ENCODE assay signal across 26 mouse cellular contexts in genomic region chr2:20209359-20209758, GRCm38 (mm10).
DNase-seq lines count a peak whose midpoint lies in the region; TF ChIP-seq lines count a peak whose summit lies in the region.
"Had no signal": no experiment of that assay in that cellular context is flagged by ENCODE, and none has a peak within 500 bp of the region (broad histone marks: within the 10 kb centered on the region; RNA-seq: fewer than 3 reads in every experiment).

No protein-coding gene starts in this region.

- dilution Hi-C loops in CH12.LX (cut with MboI; ENCODE audit: extremely low pct_ligation_motif_present, extremely low pct_unique_long_range_greater_than_20kb, low sequenced_read_pairs): no loop called here

- DNase-seq in CH12.LX (ENCODE audit: extremely low read depth) (peak; percentile 86), ES-CJ7 (ENCODE audit: low read depth, low spot score) (peak; percentile 96), NIH3T3 (ENCODE audit: low read depth) (peak; percentile 46), ZHBTc4 (ENCODE audit: low read depth, low spot score) (peak; percentile 95)
- no peak for DNase-seq in retina, embryonic 14.5 days (ENCODE audit: low spot score)
- no peak for DNase-seq in frontal cortex, postnatal 25 days (ENCODE audit: low spot score in 2 of 2)
- DNase-seq in thymus, postnatal 25 days: no peak
- DNase-seq in cerebellum, adult 2 months: no peak
- DNase-seq: adrenal gland, postnatal 10 days; adrenal gland, postnatal 36 days; B cell, adult 2 months; cerebellum, adult 18-20 months; cerebellum, adult 9-11 months; forebrain, postnatal 0 days; gastrocnemius, postnatal 25 days; heart, postnatal 36 days; kidney, adult 11 months; kidney, adult 8-10 months had no signal

- no peak overlapping the region for H3K27ac ChIP-seq in CH12.LX (ENCODE audit: insufficient read depth, low read depth)
- H3K27ac ChIP-seq in cerebellum, adult 2 months (ENCODE audit: insufficient read depth, low read length): no peak overlapping the region
- H3K27ac ChIP-seq: embryonic facial prominence, embryonic 12.5 days; embryonic facial prominence, embryonic 15.5 days; heart, adult 2 months; heart, embryonic 10.5 days; heart, embryonic 13.5 days; hindbrain, embryonic 10.5 days; hindbrain, embryonic 13.5 days; intestine, embryonic 15.5 days had no signal

- peaks cover 0 to 27% of the 10 kb centered on the region in 2 experiments; a peak in 2 of 4 replicates for H3K4me1 ChIP-seq in CH12.LX (ENCODE audit: control insufficient read depth in 1 of 2, insufficient read depth in 2 of 2)
- no peaks in the 10 kb centered on the region for H3K4me1 ChIP-seq in cerebellum, adult 2 months (ENCODE audit: control insufficient read depth, insufficient read depth, low read length)
- H3K4me1 ChIP-seq: embryonic facial prominence, embryonic 12.5 days; embryonic facial prominence, embryonic 15.5 days; heart, embryonic 10.5 days; hindbrain, embryonic 10.5 days; hindbrain, embryonic 13.5 days; intestine, embryonic 15.5 days had no signal

- TF ChIP-seq RAD21 in CH12.LX (IDR thresholded peaks at IDR 0.05; ENCODE audit: low read depth, low read length): no peak

- peak overlapping the region in 1 of 3 experiments; percentile 20 for H3K4me3 ChIP-seq in CH12.LX (replicated peaks in 1 of 3; ENCODE audit: low read depth in 2 of 3, low read length in 2 of 3, poor library complexity in 1 of 3)
- H3K4me3 ChIP-seq in cerebellum, adult 2 months (replicated peaks; ENCODE audit: insufficient read depth, low read depth, low read length): no peak overlapping the region
- H3K4me3 ChIP-seq: embryonic facial prominence, embryonic 12.5 days; embryonic facial prominence, embryonic 15.5 days; heart, adult 2 months; heart, embryonic 10.5 days; heart, embryonic 13.5 days; hindbrain, embryonic 10.5 days; hindbrain, embryonic 13.5 days; intestine, embryonic 15.5 days had no signal

- TF ChIP-seq POLR2A in CH12.LX (IDR thresholded peaks at IDR 0.05; ENCODE audit: low read depth, low read length): peak; percentile 59
- TF ChIP-seq POLR2A in cerebellum, adult 2 months (IDR thresholded peaks at IDR 0.05; ENCODE audit: borderline replicate concordance, insufficient read depth, low read length): no peak

- no peak overlapping the region for H3K9ac ChIP-seq in CH12.LX (ENCODE audit: insufficient read depth, low read depth)
- H3K9ac ChIP-seq: embryonic facial prominence, embryonic 12.5 days; embryonic facial prominence, embryonic 15.5 days; forebrain, postnatal 0 days; heart, embryonic 13.5 days; hindbrain, embryonic 13.5 days; intestine, embryonic 15.5 days had no signal

- H3K36me3 ChIP-seq in CH12.LX (replicated peaks in 1 of 2; ENCODE audit: control insufficient read depth in 1 of 2, insufficient read depth in 1 of 2, low read length in 1 of 2): no peaks in the 10 kb centered on the region
- H3K36me3 ChIP-seq: embryonic facial prominence, embryonic 12.5 days; embryonic facial prominence, embryonic 15.5 days; heart, embryonic 10.5 days; heart, embryonic 13.5 days; hindbrain, embryonic 10.5 days; hindbrain, embryonic 13.5 days; intestine, embryonic 15.5 days had no signal

- no peaks in the 10 kb centered on the region for H3K79me2 ChIP-seq in CH12.LX (replicated peaks; ENCODE audit: control insufficient read depth, extremely low read depth, insufficient read depth, poor library complexity, severe bottlenecking)

- TF ChIP-seq CTCF in CH12.LX (conservative IDR thresholded peaks at IDR 0.05 in 1 of 2, IDR thresholded peaks at IDR 0.05 in 1 of 2; ENCODE audit: low read depth in 2 of 2, low read length in 2 of 2): no peak
- no peak for TF ChIP-seq CTCF in cerebellum, adult 2 months (IDR thresholded peaks at IDR 0.05; ENCODE audit: borderline replicate concordance, insufficient read depth, low read depth, low read length)

- TF ChIP-seq EP300 in CH12.LX (IDR thresholded peaks at IDR 0.05; ENCODE audit: low read length): peak; percentile 70

- WGBS in cerebellum, adult 2 months: 71% methylated on average over 4 of the region's 4 CpGs

- in situ Hi-C loops in CH12.LX (cut with MboI; ENCODE audit: low pct_ligation_motif_present, low pct_unique_long_range_greater_than_20kb, low sequenced_read_pairs): no loop called here

- no peaks in the 10 kb centered on the region for H3K27me3 ChIP-seq in CH12.LX (replicated peaks)
- H3K27me3 ChIP-seq in cerebellum, adult 2 months (ENCODE audit: control insufficient read depth, insufficient read depth, low read length): no peaks in the 10 kb centered on the region
- H3K27me3 ChIP-seq: embryonic facial prominence, embryonic 12.5 days; embryonic facial prominence, embryonic 15.5 days; heart, embryonic 13.5 days; hindbrain, embryonic 13.5 days; intestine, embryonic 15.5 days had no signal

- peak overlapping the region; percentile 15; the same call in 1 of the 2 replicates for H3K4me2 ChIP-seq in CH12.LX (ENCODE audit: insufficient read depth, low read depth, poor library complexity, severe bottlenecking)
- H3K4me2 ChIP-seq: embryonic facial prominence, embryonic 12.5 days; embryonic facial prominence, embryonic 15.5 days; heart, embryonic 13.5 days; hindbrain, embryonic 13.5 days; intestine, embryonic 15.5 days had no signal

- H3K9me3 ChIP-seq in CH12.LX (replicated peaks; ENCODE audit: low read length): no peaks in the 10 kb centered on the region
- H3K9me3 ChIP-seq: embryonic facial prominence, embryonic 12.5 days; embryonic facial prominence, embryonic 15.5 days; heart, embryonic 10.5 days; heart, embryonic 13.5 days; hindbrain, embryonic 10.5 days; hindbrain, embryonic 13.5 days; intestine, embryonic 15.5 days had no signal

TF ChIP-seq in CH12.LX, 34 proteins besides CTCF, POLR2A, EP300 and RAD21:
- peak; percentile 37; the same call in 1 of the 2 replicates for TF ChIP-seq JUN (IDR thresholded peaks at IDR 0.05; ENCODE audit: insufficient read depth, low read depth, low read length)
- TF ChIP-seq MAX (IDR thresholded peaks at IDR 0.05; ENCODE audit: low read length): no peak
- peak; percentile 70; the same call in 1 of the 2 replicates for TF ChIP-seq IRF4 (IDR thresholded peaks at IDR 0.05; ENCODE audit: low read depth, low read length)
- TF ChIP-seq RCOR1 (conservative IDR thresholded peaks at IDR 0.05; ENCODE audit: low read depth, low read length): no peak
- TF ChIP-seq ZC3H11A (IDR thresholded peaks at IDR 0.05; ENCODE audit: low read depth, low read length): no peak
- peak; percentile 61 for TF ChIP-seq MEF2A (IDR thresholded peaks at IDR 0.05; ENCODE audit: borderline replicate concordance, low read depth, low read length)
- TF ChIP-seq JUND (conservative IDR thresholded peaks at IDR 0.05; ENCODE audit: low read depth, low read length): peak; percentile 46; the same call in 1 of the 2 replicates
- TF ChIP-seq TBP (conservative IDR thresholded peaks at IDR 0.05; ENCODE audit: low read depth, low read length): 0 out of 2 replicates have a peak, but pooled peaks have one; percentile 48
- TF ChIP-seq ETS1 (conservative IDR thresholded peaks at IDR 0.05; ENCODE audit: low read depth, low read length): peak; percentile 42; the same call in 1 of the 2 replicates
- TF ChIP-seq PAX5 (IDR thresholded peaks at IDR 0.05; ENCODE audit: low read length): no peak
- no peak for TF ChIP-seq ZKSCAN1 (IDR thresholded peaks at IDR 0.05; ENCODE audit: borderline replicate concordance, low read depth, low read length)
- 0 out of 2 replicates have a peak, but pooled peaks have one; percentile 19 for TF ChIP-seq MAZ (IDR thresholded peaks at IDR 0.05; ENCODE audit: low read depth, low read length)
- peak; percentile 17; the same call in 1 of the 2 replicates for TF ChIP-seq NELFE (IDR thresholded peaks at IDR 0.05; ENCODE audit: low read depth, low read length)
- no peak for TF ChIP-seq POLR2AphosphoS2 (IDR thresholded peaks at IDR 0.05; ENCODE audit: low read depth, low read length)
- no peak for TF ChIP-seq MXI1 (IDR thresholded peaks at IDR 0.05; ENCODE audit: low read depth, low read length)
- TF ChIP-seq CHD2 (IDR thresholded peaks at IDR 0.05; ENCODE audit: low read length): peak; percentile 52; the same call in 1 of the 2 replicates
- TF ChIP-seq CHD1 (IDR thresholded peaks at IDR 0.05; ENCODE audit: low read depth, low read length): no peak
- peak; percentile 90 for TF ChIP-seq ELF1 (IDR thresholded peaks at IDR 0.05; ENCODE audit: low read depth, low read length)
- peak; percentile 26; the same call in 1 of the 2 replicates for TF ChIP-seq HCFC1 (IDR thresholded peaks at IDR 0.05; ENCODE audit: low read depth, low read length)
- peak; percentile 94 for TF ChIP-seq BHLHE40 (IDR thresholded peaks at IDR 0.05; ENCODE audit: low read depth, low read length)
- peak; percentile 58; the same call in 1 of the 2 replicates for TF ChIP-seq TCF12 (IDR thresholded peaks at IDR 0.05; ENCODE audit: low read depth, low read length)
- TF ChIP-seq SMC3 (IDR thresholded peaks at IDR 0.05; ENCODE audit: low read depth, low read length): no peak
- no peak for TF ChIP-seq GABPA (IDR thresholded peaks at IDR 0.05; ENCODE audit: insufficient replicate concordance, low read depth, low read length)
- no peak for TF ChIP-seq KAT2A (IDR thresholded peaks at IDR 0.05; ENCODE audit: insufficient replicate concordance, low read length)

Comparison
In these comparisons a context has a peak if more than half of its experiments do, and no peak if none do; other contexts are left out.
1. DNase-seq: peak in CH12.LX (single experiment), ES-CJ7 (single experiment), NIH3T3 (single experiment) and ZHBTc4 (single experiment); none in retina, embryonic 14.5 days (single experiment), frontal cortex, postnatal 25 days (0 of 2), thymus, postnatal 25 days (single experiment) and cerebellum, adult 2 months (0 of 2).